Mouse (Mus musculus) MEL (cell line): ENCODE results near the gene 4922502D21Rik. TPM values are rescaled to one million over a fixed set of nuclear protein-coding genes. Genes with fewer than 3 reads are reported as not detected.
A peak's percentile ranks its signal among the peaks of the same experiment; 100 is the strongest.

Experiments used
- DNase-seq: peaks from one replicate; pipeline ENCODE4 v3.0.0; 2011; ENCODE audit warnings: low read depth, low spot score
- H3K27ac ChIP-seq: 2 replicates; pipeline ENCODE4 v1.5.1; 2012; ENCODE audit warnings: low read depth, mild to moderate bottlenecking, control low read depth, low read length, moderate library complexity; ENCODE audit not compliant: control insufficient read depth
- H3K27me3 ChIP-seq, 2 experiments: fragments of 150-350 bp in 1 of 2; sonication (generic) in 1 of 2; 2 replicates each; pipeline ENCODE4 v1.6.1; 2012; ENCODE audit warnings: low read length in 2 of 2, mild to moderate bottlenecking in 2 of 2, improper control_type of control experiment in 1 of 2, moderate library complexity in 1 of 2; ENCODE audit not compliant: insufficient read depth in 2 of 2, control insufficient read depth in 1 of 2
- H3K36me3 ChIP-seq, 2 experiments: 2 replicates each; pipeline ENCODE4 v1.6.1; 2012 to 2014; ENCODE audit warnings: low read length in 2 of 2, improper control_type of control experiment in 1 of 2, inconsistent platforms in 1 of 2, mild to moderate bottlenecking in 1 of 2; ENCODE audit not compliant: insufficient read depth in 2 of 2, control insufficient read depth in 1 of 2
- H3K4me1 ChIP-seq, 2 experiments: fragments of 150-350 bp in 1 of 2; sonication (generic) in 1 of 2; 2 replicates each; pipeline ENCODE4 v1.6.1; 2012; ENCODE audit warnings: low read length in 2 of 2, improper control_type of control experiment in 1 of 2, mild to moderate bottlenecking in 1 of 2; ENCODE audit not compliant: insufficient read depth in 2 of 2, control insufficient read depth in 1 of 2
- H3K4me3 ChIP-seq, 2 experiments: fragments of 150-350 bp in 1 of 2; sonication (generic) in 1 of 2; 2 replicates each; pipeline ENCODE4 v1.5.1; 2012; ENCODE audit warnings: low read depth in 2 of 2, low read length in 2 of 2, mild to moderate bottlenecking in 2 of 2, moderate library complexity in 2 of 2, control low read depth in 1 of 2, improper control_type of control experiment in 1 of 2; ENCODE audit not compliant: control insufficient read depth in 1 of 2, insufficient read depth in 1 of 2
- H3K79me2 ChIP-seq: 2 replicates; pipeline ENCODE4 v1.6.1; 2012; ENCODE audit warnings: mild to moderate bottlenecking, low read length, moderate library complexity; ENCODE audit not compliant: control insufficient read depth, poor library complexity, insufficient read depth
- H3K9ac ChIP-seq: 2 replicates; pipeline ENCODE4 v1.6.1; 2012; ENCODE audit warnings: low read depth, mild to moderate bottlenecking, control low read depth, low read length, moderate library complexity; ENCODE audit not compliant: control insufficient read depth, poor library complexity, severe bottlenecking
- H3K9me3 ChIP-seq: fragments of 150-350 bp; sonication (generic); replicated peaks from 2 replicates; pipeline ENCODE4 v1.6.1; 2012; ENCODE audit warnings: mild to moderate bottlenecking, low read length, improper control_type of control experiment, moderate library complexity; ENCODE audit not compliant: insufficient read depth
- BHLHE40 ChIP-seq: IDR thresholded peaks from 2 replicates; pipeline ENCODE4 v1.6.1; 2012; ENCODE audit warnings: low read depth, mild to moderate bottlenecking, inconsistent platforms, low read length, improper control_type of control experiment, borderline replicate concordance
- CHD1 ChIP-seq: IDR thresholded peaks from 2 replicates; pipeline ENCODE4 v1.6.1; 2012; ENCODE audit warnings: low read depth, mild to moderate bottlenecking, inconsistent platforms, low read length, improper control_type of control experiment
- CHD2 ChIP-seq: IDR thresholded peaks from 2 replicates; pipeline ENCODE4 v1.6.1; 2011; ENCODE audit warnings: low read length, improper control_type of control experiment
- EP300 ChIP-seq, 2 experiments: IDR thresholded peaks; 2 replicates each; pipeline ENCODE4 v1.6.1; 2011; ENCODE audit warnings: improper control_type of control experiment in 2 of 2, low read length in 2 of 2, low read depth in 1 of 2, mild to moderate bottlenecking in 1 of 2
- JUND ChIP-seq: IDR thresholded peaks from 2 replicates; pipeline ENCODE4 v1.6.1; 2011; ENCODE audit warnings: low read depth, mild to moderate bottlenecking, improper control_type of control experiment, low read length
- KAT2A ChIP-seq: conservative IDR thresholded peaks from 2 replicates; pipeline ENCODE4 v1.6.1; 2012; ENCODE audit warnings: low read depth, low read length, improper control_type of control experiment, inconsistent platforms
- MAFK ChIP-seq: IDR thresholded peaks from 2 replicates; pipeline ENCODE4 v1.6.1; 2011; ENCODE audit warnings: low read depth, mild to moderate bottlenecking, low read length, improper control_type of control experiment, borderline replicate concordance
- MEF2A ChIP-seq: IDR thresholded peaks from 2 replicates; pipeline ENCODE4 v1.6.1; 2014; ENCODE audit warnings: low read depth, mild to moderate bottlenecking, inconsistent platforms, low read length, improper control_type of control experiment; ENCODE audit not compliant: poor library complexity, insufficient replicate concordance, severe bottlenecking; ENCODE audit errors: extremely low read depth
- MXI1 ChIP-seq: IDR thresholded peaks from 2 replicates; pipeline ENCODE4 v1.6.1; 2011; ENCODE audit warnings: mild to moderate bottlenecking, low read depth, low read length, improper control_type of control experiment
- NELFE ChIP-seq: IDR thresholded peaks from 2 replicates; pipeline ENCODE4 v1.6.1; 2011; ENCODE audit warnings: low read depth, low read length, improper control_type of control experiment
- RAD21 ChIP-seq: IDR thresholded peaks from 2 replicates; pipeline ENCODE4 v1.6.1; 2011; ENCODE audit warnings: mild to moderate bottlenecking, low read depth, low read length, improper control_type of control experiment
- UBTF ChIP-seq: IDR thresholded peaks from 2 replicates; pipeline ENCODE4 v1.6.1; 2012; ENCODE audit warnings: low read depth, mild to moderate bottlenecking, inconsistent platforms, low read length, improper control_type of control experiment, moderate library complexity, borderline replicate concordance; ENCODE audit not compliant: insufficient read depth
- USF2 ChIP-seq, 2 experiments: IDR thresholded peaks; 2 replicates each; pipeline ENCODE4 v1.6.1; 2011 to 2012; ENCODE audit warnings: improper control_type of control experiment in 2 of 2, low read length in 2 of 2, borderline replicate concordance in 1 of 2, inconsistent platforms in 1 of 2, low read depth in 1 of 2, mild to moderate bottlenecking in 1 of 2; ENCODE audit not compliant: insufficient read depth in 1 of 2
- ZC3H11A ChIP-seq: IDR thresholded peaks from 2 replicates; pipeline ENCODE4 v1.6.1; 2012; ENCODE audit warnings: low read depth, mild to moderate bottlenecking, inconsistent platforms, low read length, improper control_type of control experiment
- ZMIZ1 ChIP-seq: IDR thresholded peaks from 2 replicates; pipeline ENCODE4 v1.6.1; 2012; ENCODE audit warnings: low read depth, mild to moderate bottlenecking, inconsistent platforms, low read length, improper control_type of control experiment, moderate library complexity
- ZNF384 ChIP-seq: IDR thresholded peaks from 2 replicates; pipeline ENCODE4 v1.6.1; 2012; ENCODE audit warnings: low read depth, mild to moderate bottlenecking, inconsistent platforms, low read length, improper control_type of control experiment
- polyA plus RNA-seq, 2 experiments: library from polyadenylated mRNA; stranded (reverse) in 1 of 2; unstranded in 1 of 2; fragments of >175 nt in 1 of 2; fragments of >200 nt in 1 of 2; gene quantifications; 2 replicates each; pipeline versions ENCODE4 v1.2.1 to v1.2.4; 2012; ENCODE audit warnings: low replicate concordance in 2 of 2, low read depth in 1 of 2; ENCODE audit not compliant: insufficient read length in 2 of 2, insufficient read depth in 1 of 2, missing spikeins in 1 of 2
- total RNA-seq: library from RNA; depleted of rRNA; stranded (reverse); fragments of 300-350 nt; gene quantifications from 2 replicates; pipeline ENCODE4 v1.2.3, GENCODE M21; 2012

4922502D21Rik gene
- total and polyA plus RNA-seq, 3 experiments, result not detected

GRCm38 (mm10) chr6:129363942-129364341, 32.3 kb upstream of the 4922502D21Rik start:
- Histone ChIP-seq H3K27me3 (no peaks in the 10 kb centered on the region; a peak in 1 of 4 replicates), H3K27ac (no peak overlapping the region), H3K4me1 (no peaks in the 10 kb centered on the region), H3K4me3 (no peak overlapping the region), H3K36me3 (no peaks in the 10 kb centered on the region)
- DNase-seq, result no peak
- no peak for TF ChIP-seq JUND
- no peak for TF ChIP-seq RAD21
- TF ChIP-seq, all 39 proteins: peak for 0
- Histone ChIP-seq H3K79me2 (no peaks in the 10 kb centered on the region), H3K9ac (no peak overlapping the region), H3K9me3 (no peaks in the 10 kb centered on the region)

DNA sequence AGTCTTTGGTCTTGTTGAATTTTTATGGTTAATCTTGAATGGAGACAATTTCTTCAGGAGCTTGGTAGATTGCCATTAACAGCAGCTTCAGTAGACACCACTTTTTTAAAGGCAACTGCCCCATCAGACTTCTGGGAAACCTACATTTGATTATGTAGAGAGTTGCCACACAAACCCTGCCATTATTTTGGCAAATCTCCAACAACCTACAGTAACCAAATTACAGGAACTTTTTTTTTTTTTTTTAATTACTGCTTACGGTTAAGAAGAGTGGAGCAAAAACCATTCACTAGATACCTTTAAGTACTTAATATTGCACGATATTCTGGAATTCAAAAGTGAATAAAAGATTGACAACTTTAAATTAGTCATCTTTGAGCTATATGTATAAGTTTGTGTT, 27.9 kb upstream of the 4922502D21Rik start:
- no peak overlapping the region for H3K27ac ChIP-seq
- no peaks in the 10 kb centered on the region for H3K36me3 ChIP-seq
- no peak overlapping the region for H3K4me3 ChIP-seq
- H3K27me3 ChIP-seq, result peaks cover 0 to 2% of the 10 kb centered on the region in 2 experiments; a peak in 2 of 4 replicates
- H3K9me3 ChIP-seq, result no peaks in the 10 kb centered on the region
- peak; percentile 7 for DNase-seq
- no peaks in the 10 kb centered on the region for H3K79me2 ChIP-seq
- no peaks in the 10 kb centered on the region for H3K4me1 ChIP-seq
- TF ChIP-seq MXI1 (no peak), JUND (no peak), KAT2A (no peak), ZNF384 (peak; percentile 53; the same call in 1 of the 2 replicates), USF2 (IDR thresholded peaks at IDR 0.05; ENCODE audit: borderline replicate concordance in 1 of 2, insufficient read depth in 1 of 2, low read depth in 1 of 2, low read length in 2 of 2) (no peak), UBTF (no peak), MAFK (no peak), ZC3H11A (no peak)
- H3K9ac ChIP-seq, result no peak overlapping the region

- no peak overlapping the region for H3K4me3 ChIP-seq
- H3K27me3 ChIP-seq, result peaks cover 0 to 2% of the 10 kb centered on the region in 2 experiments; a peak in 2 of 4 replicates
- no peak overlapping the region for H3K27ac ChIP-seq
- no peaks in the 10 kb centered on the region for H3K9me3 ChIP-seq
- no peak for DNase-seq
- H3K36me3 ChIP-seq, result no peaks in the 10 kb centered on the region
- TF ChIP-seq CHD1 (no peak), MXI1 (no peak), USF2 (IDR thresholded peaks at IDR 0.05; ENCODE audit: borderline replicate concordance in 1 of 2, insufficient read depth in 1 of 2, low read depth in 1 of 2, low read length in 2 of 2) (no peak), UBTF (no peak), BHLHE40 (no peak), ZMIZ1 (no peak), EP300 (IDR thresholded peaks at IDR 0.05; ENCODE audit: low read depth in 1 of 2, low read length in 2 of 2) (no peak), NELFE (no peak), KAT2A (no peak), CHD2 (no peak), MEF2A (no peak), ZNF384 (no peak)
- H3K79me2 ChIP-seq, result no peaks in the 10 kb centered on the region
- no peaks in the 10 kb centered on the region for H3K4me1 ChIP-seq
- no peak overlapping the region for H3K9ac ChIP-seq
Measured at GRCm38 (mm10) chr6:129356430-129356829, 24.8 kb upstream of the 4922502D21Rik start.
